Mouse (Mus musculus) brain, embryonic 14.5 days (tissue): Measurements from ENCODE around the gene Olfr134.
"Not testable (repeated sequence)": the region's sequence is repeated elsewhere in the genome, so short reads cannot be mapped to it uniquely, and the experiment has no call there.

ENCODE experiments used
- CTCF ChIP-seq: fragments of 200-500 bp; IDR thresholded peaks from 2 replicates; pipeline ENCODE4 v1.5.1; 2012; ENCODE audit warnings: inconsistent platforms, mild to moderate bottlenecking, moderate library complexity, borderline replicate concordance; ENCODE audit not compliant: insufficient read depth, insufficient read length; ENCODE audit errors: extremely low read depth
- POLR2A ChIP-seq: fragments of 200-500 bp; IDR thresholded peaks from 2 replicates; pipeline ENCODE4 v1.6.1; 2012; ENCODE audit warnings: mild to moderate bottlenecking, inconsistent platforms, borderline replicate concordance; ENCODE audit not compliant: poor library complexity, insufficient read depth, insufficient read length, severe bottlenecking; ENCODE audit errors: extremely low read depth

DNA sequence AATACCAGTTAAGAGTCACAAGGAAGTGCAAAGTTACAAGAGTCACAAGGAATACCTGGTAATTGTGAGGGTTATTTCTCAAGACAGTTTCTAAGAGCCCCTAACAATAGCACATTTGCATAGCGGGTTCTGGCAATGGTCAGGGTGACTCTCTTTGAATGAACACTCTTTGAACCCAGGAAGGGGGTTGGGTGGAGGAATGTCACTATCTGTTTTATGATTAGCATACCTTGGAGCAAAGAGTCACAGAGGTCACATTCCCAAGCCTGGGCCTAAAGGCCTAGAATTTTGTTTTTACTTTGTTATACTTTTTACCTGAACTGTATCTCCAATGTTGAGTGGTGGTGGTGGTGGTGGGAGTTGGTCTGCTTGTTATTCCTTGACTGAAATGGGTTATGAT lies 47.0 kb upstream of the Olfr134 start:
- TF ChIP-seq POLR2A, CTCF: not testable (repeated sequence)
